Mouse (Mus musculus): ENCODE measurements around the gene Gm20390. TPM values are rescaled to one million over a fixed set of nuclear protein-coding genes. Genes with fewer than 3 reads are reported as not detected.

The Gm20390 gene
- polyA plus RNA-seq, 1 experiment from 2014 or later = 368 TPM

GRCm38 (mm10) chr11:93988328-93989062 lies 20.4 kb upstream of the Gm20390 start:
- Histone ChIP-seq H3K9ac (replicated peaks; ENCODE audit: low read depth, low read length) (no peak overlapping the region), H3K4me2 (ENCODE audit: low read length) (no peak overlapping the region), H3K9me3 (ENCODE audit: control insufficient read depth, low read length) (no peaks in the 10 kb centered on the region), H3K36me3 (ENCODE audit: control insufficient read depth, insufficient read depth) (no peaks in the 10 kb centered on the region), H3K27me3 (replicated peaks; ENCODE audit: control insufficient read depth, insufficient read depth, low read length) (0 out of 2 replicates have a peak, but pooled peaks cover 5% of the 10 kb centered on the region), H3K4me1 (replicated peaks; ENCODE audit: control insufficient read depth, insufficient read depth, low read length) (no peaks in the 10 kb centered on the region), H3K27ac (ENCODE audit: low read length) (no peak overlapping the region), H3K4me3 (replicated peaks; ENCODE audit: low read length) (no peak overlapping the region)
- no peak for ATAC-seq
- WGBS = 70% methylated on average over 12 of the region's 12 CpGs

GRCm38 (mm10) chr11:93987625-93988327 lies 19.7 kb upstream of the Gm20390 start:
- H3K4me1 ChIP-seq (replicated peaks; ENCODE audit: control insufficient read depth, insufficient read depth, low read length) = no peaks in the 10 kb centered on the region
- H3K9me3 ChIP-seq (ENCODE audit: control insufficient read depth, low read length) = no peaks in the 10 kb centered on the region
- no peak for ATAC-seq
- H3K36me3 ChIP-seq (ENCODE audit: control insufficient read depth, insufficient read depth) = no peaks in the 10 kb centered on the region
- no peak overlapping the region for H3K4me3 ChIP-seq (replicated peaks; ENCODE audit: low read length)
- WGBS = 73% methylated on average over 8 of the region's 8 CpGs
- no peak overlapping the region for H3K9ac ChIP-seq (replicated peaks; ENCODE audit: low read depth, low read length)
- no peak overlapping the region for H3K27ac ChIP-seq (ENCODE audit: low read length)
- 0 out of 2 replicates have a peak, but pooled peaks cover 5% of the 10 kb centered on the region for H3K27me3 ChIP-seq (replicated peaks; ENCODE audit: control insufficient read depth, insufficient read depth, low read length)
- H3K4me2 ChIP-seq (ENCODE audit: low read length) = no peak overlapping the region

GRCm38 (mm10) chr11:93987026-93987425 lies 18.9 kb upstream of the Gm20390 start:
- H3K4me2 ChIP-seq (ENCODE audit: low read length) = no peak overlapping the region
- H3K9me3 ChIP-seq (ENCODE audit: control insufficient read depth, low read length) = no peaks in the 10 kb centered on the region
- H3K27ac ChIP-seq (ENCODE audit: low read length) = no peak overlapping the region
- ATAC-seq = no peak
- no peak overlapping the region for H3K4me3 ChIP-seq (replicated peaks; ENCODE audit: low read length)
- 0 out of 2 replicates have a peak, but pooled peaks cover 5% of the 10 kb centered on the region for H3K27me3 ChIP-seq (replicated peaks; ENCODE audit: control insufficient read depth, insufficient read depth, low read length)
- H3K36me3 ChIP-seq (ENCODE audit: control insufficient read depth, insufficient read depth) = no peaks in the 10 kb centered on the region
- no peak overlapping the region for H3K9ac ChIP-seq (replicated peaks; ENCODE audit: low read depth, low read length)
- 87% methylated on average over 4 of the region's 4 CpGs for WGBS
- no peaks in the 10 kb centered on the region for H3K4me1 ChIP-seq (replicated peaks; ENCODE audit: control insufficient read depth, insufficient read depth, low read length)

- no peak overlapping the region for H3K4me3 ChIP-seq (replicated peaks; ENCODE audit: low read length)
- no peaks in the 10 kb centered on the region for H3K4me1 ChIP-seq (replicated peaks; ENCODE audit: control insufficient read depth, insufficient read depth, low read length)
- no peaks in the 10 kb centered on the region for H3K36me3 ChIP-seq (ENCODE audit: control insufficient read depth, insufficient read depth)
- no peaks in the 10 kb centered on the region for H3K27me3 ChIP-seq (replicated peaks; ENCODE audit: control insufficient read depth, insufficient read depth, low read length)
- H3K4me2 ChIP-seq (ENCODE audit: low read length) = no peak overlapping the region
- no peak overlapping the region for H3K27ac ChIP-seq (ENCODE audit: low read length)
- no peaks in the 10 kb centered on the region for H3K9me3 ChIP-seq (ENCODE audit: control insufficient read depth, low read length)
- ATAC-seq = no peak
- no peak overlapping the region for H3K9ac ChIP-seq (replicated peaks; ENCODE audit: low read depth, low read length)
Observed at GRCm38 (mm10) chr11:93986298-93986697, 18.2 kb upstream of the Gm20390 start.

GRCm38 (mm10) chr11:93985265-93985664 lies 17.2 kb upstream of the Gm20390 start:
- H3K4me1 ChIP-seq (replicated peaks; ENCODE audit: control insufficient read depth, insufficient read depth, low read length) = no peaks in the 10 kb centered on the region
- H3K36me3 ChIP-seq (ENCODE audit: control insufficient read depth, insufficient read depth) = no peaks in the 10 kb centered on the region
- H3K27me3 ChIP-seq (replicated peaks; ENCODE audit: control insufficient read depth, insufficient read depth, low read length) = no peaks in the 10 kb centered on the region
- no peaks in the 10 kb centered on the region for H3K9me3 ChIP-seq (ENCODE audit: control insufficient read depth, low read length)
- no peak overlapping the region for H3K9ac ChIP-seq (replicated peaks; ENCODE audit: low read depth, low read length)
- no peak for ATAC-seq
- H3K4me2 ChIP-seq (ENCODE audit: low read length) = no peak overlapping the region
- WGBS = 86% methylated on average over 5 of the region's 5 CpGs
- H3K4me3 ChIP-seq (replicated peaks; ENCODE audit: low read length) = no peak overlapping the region
- H3K27ac ChIP-seq (ENCODE audit: low read length) = no peak overlapping the region

- Histone ChIP-seq H3K4me3 (replicated peaks; ENCODE audit: low read length) (no peak overlapping the region), H3K4me1 (replicated peaks; ENCODE audit: control insufficient read depth, insufficient read depth, low read length) (no peaks in the 10 kb centered on the region), H3K36me3 (ENCODE audit: control insufficient read depth, insufficient read depth) (no peaks in the 10 kb centered on the region), H3K9me3 (ENCODE audit: control insufficient read depth, low read length) (no peaks in the 10 kb centered on the region), H3K27me3 (replicated peaks; ENCODE audit: control insufficient read depth, insufficient read depth, low read length) (no peaks in the 10 kb centered on the region), H3K4me2 (ENCODE audit: low read length) (no peak overlapping the region), H3K9ac (replicated peaks; ENCODE audit: low read depth, low read length) (no peak overlapping the region), H3K27ac (ENCODE audit: low read length) (no peak overlapping the region)
- WGBS = 100% methylated on average over 3 of the region's 3 CpGs
- no peak for ATAC-seq
Observed at GRCm38 (mm10) chr11:93984619-93985018, 16.5 kb upstream of the Gm20390 start.

GRCm38 (mm10) chr11:93979502-93980049 lies 11.5 kb upstream of the Gm20390 start:
- no peak for ATAC-seq
- H3K36me3 ChIP-seq (ENCODE audit: control insufficient read depth, insufficient read depth) = no peaks in the 10 kb centered on the region
- no peaks in the 10 kb centered on the region for H3K9me3 ChIP-seq (ENCODE audit: control insufficient read depth, low read length)
- H3K27ac ChIP-seq (ENCODE audit: low read length) = no peak overlapping the region
- WGBS = 58% methylated on average over 6 of the region's 6 CpGs
- H3K4me3 ChIP-seq (replicated peaks; ENCODE audit: low read length) = no peak overlapping the region
- H3K4me2 ChIP-seq (ENCODE audit: low read length) = no peak overlapping the region
- H3K27me3 ChIP-seq (replicated peaks; ENCODE audit: control insufficient read depth, insufficient read depth, low read length) = no peaks in the 10 kb centered on the region
- no peak overlapping the region for H3K9ac ChIP-seq (replicated peaks; ENCODE audit: low read depth, low read length)
- H3K4me1 ChIP-seq (replicated peaks; ENCODE audit: control insufficient read depth, insufficient read depth, low read length) = no peaks in the 10 kb centered on the region

GRCm38 (mm10) chr11:93972951-93973350 lies 4.9 kb upstream of the Gm20390 start:
- no peak overlapping the region for H3K9ac ChIP-seq (replicated peaks; ENCODE audit: low read depth, low read length)
- H3K36me3 ChIP-seq (ENCODE audit: control insufficient read depth, insufficient read depth) = no peaks in the 10 kb centered on the region
- 82% methylated on average over 5 of the region's 5 CpGs for WGBS
- no peak overlapping the region for H3K27ac ChIP-seq (ENCODE audit: low read length)
- no peaks in the 10 kb centered on the region for H3K9me3 ChIP-seq (ENCODE audit: control insufficient read depth, low read length)
- no peak for ATAC-seq
- H3K27me3 ChIP-seq (replicated peaks; ENCODE audit: control insufficient read depth, insufficient read depth, low read length) = no peaks in the 10 kb centered on the region
- H3K4me2 ChIP-seq (ENCODE audit: low read length) = no peak overlapping the region
- no peak overlapping the region for H3K4me3 ChIP-seq (replicated peaks; ENCODE audit: low read length)
- H3K4me1 ChIP-seq (replicated peaks; ENCODE audit: control insufficient read depth, insufficient read depth, low read length) = peaks cover 5% of the 10 kb centered on the region; the same call in 1 of the 2 replicates

- H3K9ac ChIP-seq (replicated peaks; ENCODE audit: low read depth, low read length) = no peak overlapping the region
- no peaks in the 10 kb centered on the region for H3K9me3 ChIP-seq (ENCODE audit: control insufficient read depth, low read length)
- no peak overlapping the region for H3K4me3 ChIP-seq (replicated peaks; ENCODE audit: low read length)
- H3K27me3 ChIP-seq (replicated peaks; ENCODE audit: control insufficient read depth, insufficient read depth, low read length) = no peaks in the 10 kb centered on the region
- no peak overlapping the region for H3K27ac ChIP-seq (ENCODE audit: low read length)
- no peak overlapping the region for H3K4me2 ChIP-seq (ENCODE audit: low read length)
- WGBS = 74% methylated on average over 1 of the region's 1 CpGs
- H3K36me3 ChIP-seq (ENCODE audit: control insufficient read depth, insufficient read depth) = peaks cover 11% of the 10 kb centered on the region
- H3K4me1 ChIP-seq (replicated peaks; ENCODE audit: control insufficient read depth, insufficient read depth, low read length) = peaks cover 13% of the 10 kb centered on the region
- ATAC-seq = no peak
Observed at GRCm38 (mm10) chr11:93969799-93970198, 1.7 kb upstream of the Gm20390 start.
